Mouse (Mus musculus): ENCODE data around the gene Rplp2. TPM values are rescaled to one million over a fixed set of nuclear protein-coding genes. Genes with fewer than 3 reads are reported as not detected.

The Rplp2 gene
- polyA plus RNA-seq, 1 experiment from 2014 or later = 1,214 TPM

Other genes starting within 250 kb of the Rplp2 start
- 2.6 TPM in 2 replicates for gene Lmntd2, start 233.3 kb upstream of the Rplp2 start, polyA plus RNA-seq (2015; fragmentation: Nextera tagmentation; extraction: Ambion mirVana)
- gene Rassf7, start 231.5 kb upstream of the Rplp2 start, polyA plus RNA-seq (2015; fragmentation: Nextera tagmentation; extraction: Ambion mirVana) = 32.7 and 34.0 TPM in 2 replicates
- gene Phrf1, start 218.6 kb upstream of the Rplp2 start, polyA plus RNA-seq (2015; fragmentation: Nextera tagmentation; extraction: Ambion mirVana) = 87.2 and 88.0 TPM in 2 replicates
- gene Irf7, start 180.9 kb upstream of the Rplp2 start, polyA plus RNA-seq (2015; fragmentation: Nextera tagmentation; extraction: Ambion mirVana) = 1.8 and 2.3 TPM in 2 replicates
- gene Cdhr5, start 170.6 kb upstream of the Rplp2 start, polyA plus RNA-seq (2015; fragmentation: Nextera tagmentation; extraction: Ambion mirVana) = 0.13 TPM in 1 of 2 replicates, not detected in the other
- 12.1 and 12.8 TPM in 2 replicates for gene Sct, start 168.2 kb upstream of the Rplp2 start, polyA plus RNA-seq (2015; fragmentation: Nextera tagmentation; extraction: Ambion mirVana)
- 1.6 and 2.3 TPM in 2 replicates for gene Drd4, start 155.4 kb upstream of the Rplp2 start, polyA plus RNA-seq (2015; fragmentation: Nextera tagmentation; extraction: Ambion mirVana)
- gene Deaf1, start 119.7 kb upstream of the Rplp2 start, polyA plus RNA-seq (2015; fragmentation: Nextera tagmentation; extraction: Ambion mirVana) = 77.5 and 79.9 TPM in 2 replicates
- 45.0 and 48.7 TPM in 2 replicates for gene Tmem80, start 119.6 kb upstream of the Rplp2 start, polyA plus RNA-seq (2015; fragmentation: Nextera tagmentation; extraction: Ambion mirVana)
- gene Eps8l2, start 108.5 kb upstream of the Rplp2 start, polyA plus RNA-seq (2015; fragmentation: Nextera tagmentation; extraction: Ambion mirVana) = 7.4 and 10.3 TPM in 2 replicates
- 266 and 280 TPM in 2 replicates for gene Taldo1, start 55.2 kb upstream of the Rplp2 start, polyA plus RNA-seq (2015; fragmentation: Nextera tagmentation; extraction: Ambion mirVana)
- gene Gatd1, start 33.2 kb upstream of the Rplp2 start, polyA plus RNA-seq (2015; fragmentation: Nextera tagmentation; extraction: Ambion mirVana) = 73.8 and 75.9 TPM in 2 replicates
- 5.1 and 5.2 TPM in 2 replicates for gene Cend1, start 17.9 kb upstream of the Rplp2 start, polyA plus RNA-seq (2015; fragmentation: Nextera tagmentation; extraction: Ambion mirVana)
- 38.8 and 39.3 TPM in 2 replicates for gene Slc25a22, start 9.5 kb upstream of the Rplp2 start, polyA plus RNA-seq (2015; fragmentation: Nextera tagmentation; extraction: Ambion mirVana)
- gene Pidd1, start 3.3 kb upstream of the Rplp2 start, polyA plus RNA-seq (2015; fragmentation: Nextera tagmentation; extraction: Ambion mirVana) = 11.7 and 12.0 TPM in 2 replicates
- gene Pnpla2, start 7.8 kb downstream of the Rplp2 start, polyA plus RNA-seq (2015; fragmentation: Nextera tagmentation; extraction: Ambion mirVana) = 13.9 and 14.7 TPM in 2 replicates
- gene Cracr2b, start 13.7 kb downstream of the Rplp2 start, polyA plus RNA-seq (2015; fragmentation: Nextera tagmentation; extraction: Ambion mirVana) = 13.5 and 14.3 TPM in 2 replicates
- gene Cd151, start 20.0 kb downstream of the Rplp2 start, polyA plus RNA-seq (2015; fragmentation: Nextera tagmentation; extraction: Ambion mirVana) = 12.6 and 14.6 TPM in 2 replicates
- gene Polr2l, start 27.8 kb downstream of the Rplp2 start, polyA plus RNA-seq (2015; fragmentation: Nextera tagmentation; extraction: Ambion mirVana) = 63.4 and 64.3 TPM in 2 replicates
- 70.5 and 71.2 TPM in 2 replicates for gene Tspan4, start 27.9 kb downstream of the Rplp2 start, polyA plus RNA-seq (2015; fragmentation: Nextera tagmentation; extraction: Ambion mirVana)
- gene Chid1, start 92.5 kb downstream of the Rplp2 start, polyA plus RNA-seq (2015; fragmentation: Nextera tagmentation; extraction: Ambion mirVana) = 42.9 and 43.5 TPM in 2 replicates
- 86.6 and 93.4 TPM in 2 replicates for gene Ap2a2, start 114.8 kb downstream of the Rplp2 start, polyA plus RNA-seq (2015; fragmentation: Nextera tagmentation; extraction: Ambion mirVana)
- gene Muc6, start 207.9 kb downstream of the Rplp2 start, polyA plus RNA-seq (2015; fragmentation: Nextera tagmentation; extraction: Ambion mirVana) = 0.18 and 0.32 TPM in 2 replicates
- 0.32 and 1.1 TPM in 2 replicates for gene Muc2, start 243.0 kb downstream of the Rplp2 start, polyA plus RNA-seq (2015; fragmentation: Nextera tagmentation; extraction: Ambion mirVana)